Mouse (Mus musculus) CD4-positive, CD25-positive, alpha-beta regulatory T cell, adult 4 months (primary cell): ENCODE data around the gene Ormdl3. TPM values are rescaled to one million over a fixed set of nuclear protein-coding genes. Genes with fewer than 3 reads are reported as not detected.
"Not testable (repeated sequence)": the region's sequence is repeated elsewhere in the genome, so short reads cannot be mapped to it uniquely, and the experiment has no call there.

Source experiments
- ATAC-seq: one replicate; pipeline ENCODE4 v1.8.0; 2017
- polyA plus RNA-seq, 2 experiments: library from polyadenylated mRNA; unstranded; fragments of 100-300 nt; shearing (Covaris generic); gene quantifications; one replicate each; pipeline ENCODE4 v1.2.1; 2017

Gene Ormdl3
- 10 to 100 TPM; 25.9 to 53.6 TPM for polyA plus RNA-seq

- peak; percentile 98 for ATAC-seq
Observed at GRCm38 (mm10) chr11:98586892-98587563, at the start of gene Ormdl3. Ormdl3 (minus strand) TSS chr11:98587368.

DNA sequence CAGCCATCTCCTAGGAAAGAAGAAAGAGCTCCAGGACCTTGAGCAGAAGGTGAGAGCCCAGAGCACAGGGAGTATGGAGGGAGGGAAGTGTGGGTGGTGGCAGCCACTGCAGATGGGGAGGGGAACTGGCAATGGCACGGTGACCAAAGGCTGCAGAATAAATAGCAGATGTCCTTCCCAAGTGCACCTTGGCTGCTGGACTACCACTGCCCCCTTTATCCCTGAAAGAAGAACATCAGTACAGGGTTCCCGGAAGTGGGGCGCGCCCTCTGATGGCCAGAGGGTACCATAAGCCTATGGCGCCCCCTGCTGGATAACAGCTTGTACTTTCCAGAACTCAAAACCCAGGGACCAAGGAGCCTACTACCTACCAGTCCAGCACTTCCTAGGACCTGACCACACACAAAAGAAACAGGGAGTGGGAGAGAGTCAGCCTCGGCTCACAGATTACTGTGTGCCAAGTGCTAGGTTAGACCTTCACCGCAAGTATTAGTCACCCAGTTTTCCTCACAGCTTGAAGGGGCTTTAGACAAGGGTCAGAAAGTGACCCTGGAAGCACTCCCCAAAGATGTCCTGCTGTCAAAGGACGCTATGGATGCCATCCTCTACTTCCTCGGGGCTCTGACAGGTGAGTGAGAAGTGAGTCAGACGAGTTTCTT lies 48.3 kb upstream of the Ormdl3 start:
- ATAC-seq = peak; percentile 68

DNA sequence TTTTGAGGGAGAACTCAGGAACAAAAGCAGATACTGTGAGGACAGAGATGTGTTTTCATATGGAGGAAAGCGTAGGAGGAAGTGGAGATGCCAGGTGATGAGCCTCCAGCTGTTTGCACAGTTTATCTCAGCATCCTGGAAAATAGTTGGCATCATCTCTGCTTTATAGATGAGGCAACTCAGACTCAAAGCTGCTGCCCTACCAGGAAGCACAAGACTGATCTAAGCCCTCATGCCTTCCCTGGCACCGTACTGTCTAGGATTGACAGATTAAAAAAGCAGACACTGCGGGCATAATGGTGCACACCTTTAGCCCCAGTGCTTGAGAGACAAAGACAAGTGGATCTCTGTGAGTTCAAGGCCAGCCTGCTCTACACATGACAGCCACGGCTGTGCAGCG lies 43.5 kb upstream of the Ormdl3 start:
- ATAC-seq = no peak

DNA sequence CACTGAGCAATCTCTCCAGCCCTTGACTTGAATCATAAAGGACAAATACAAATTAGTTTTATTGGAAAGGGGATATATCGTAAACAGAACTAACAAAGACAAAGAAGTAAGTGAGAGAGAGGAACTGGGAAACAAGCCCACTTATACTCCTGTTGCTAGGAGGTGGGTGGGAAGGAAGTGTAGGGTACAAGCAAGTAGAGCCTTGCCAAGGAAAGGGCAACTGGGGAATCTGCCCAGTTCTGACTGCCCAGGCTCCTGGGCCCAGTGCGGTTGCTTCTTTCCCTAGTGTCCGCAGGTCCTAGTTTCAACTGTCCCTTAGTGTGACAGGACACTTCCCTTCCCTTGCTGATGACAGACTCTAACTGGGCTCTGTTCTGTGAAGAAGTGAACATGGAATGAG lies 41.5 kb upstream of the Ormdl3 start:
- ATAC-seq = no peak

GRCm38 (mm10) chr11:98625611-98626410 lies 38.6 kb upstream of the Ormdl3 start, which contains the start of the genes Gm12355 and Gsdma3:
Gm12355 (minus strand) TSS chr11:98625661.
Gsdma3 (plus strand) TSS chr11:98626360.
- no peak for ATAC-seq

- ATAC-seq = not testable (repeated sequence)
Observed at GRCm38 (mm10) chr11:98624381-98624780, 37.2 kb upstream of the Ormdl3 start.

DNA sequence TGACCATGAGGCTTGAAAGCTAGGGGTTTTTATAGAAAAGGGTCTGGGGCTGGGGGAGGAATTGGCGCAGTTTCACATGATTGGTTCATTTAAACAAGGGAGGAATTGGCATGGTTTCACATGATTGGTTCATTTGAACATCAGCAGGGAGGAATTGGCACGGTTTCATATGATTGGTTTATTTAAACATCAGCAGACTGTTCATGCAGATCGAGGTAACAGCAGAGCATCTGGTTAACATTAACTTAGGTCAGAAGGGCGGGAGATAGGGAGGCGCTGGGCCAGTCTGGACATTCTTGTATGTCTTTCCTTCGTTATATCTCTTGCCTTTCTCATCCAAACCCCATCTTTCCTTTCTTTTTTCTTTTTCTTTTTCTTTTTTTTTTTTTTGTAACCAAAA lies 36.8 kb upstream of the Ormdl3 start:
- not testable (repeated sequence) for ATAC-seq

GRCm38 (mm10) chr11:98620791-98621190 lies 33.6 kb upstream of the Ormdl3 start:
- ATAC-seq = no peak

- peak; percentile 76 for ATAC-seq
Observed at GRCm38 (mm10) chr11:98606763-98607162, 19.6 kb upstream of the Ormdl3 start.

DNA sequence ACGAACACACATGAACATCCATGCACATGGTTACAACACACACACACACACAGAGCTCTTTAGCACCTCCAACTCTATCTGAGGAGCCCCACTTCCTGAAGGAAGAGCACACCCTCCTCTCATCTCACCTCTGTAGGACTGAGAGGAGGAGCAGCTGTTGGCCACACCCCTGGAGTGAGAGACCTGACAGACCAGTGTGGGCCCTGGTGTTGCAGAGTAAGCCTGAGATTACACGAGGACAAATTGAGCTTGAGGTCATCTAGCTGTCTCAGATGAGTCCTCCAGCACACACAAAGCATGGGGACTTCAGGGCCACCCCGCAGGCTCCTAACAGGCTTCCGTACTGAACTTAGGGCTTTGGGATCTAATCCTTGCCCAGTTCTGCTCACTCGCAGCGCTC lies 17.7 kb upstream of the Ormdl3 start:
- not testable (repeated sequence) for ATAC-seq

DNA sequence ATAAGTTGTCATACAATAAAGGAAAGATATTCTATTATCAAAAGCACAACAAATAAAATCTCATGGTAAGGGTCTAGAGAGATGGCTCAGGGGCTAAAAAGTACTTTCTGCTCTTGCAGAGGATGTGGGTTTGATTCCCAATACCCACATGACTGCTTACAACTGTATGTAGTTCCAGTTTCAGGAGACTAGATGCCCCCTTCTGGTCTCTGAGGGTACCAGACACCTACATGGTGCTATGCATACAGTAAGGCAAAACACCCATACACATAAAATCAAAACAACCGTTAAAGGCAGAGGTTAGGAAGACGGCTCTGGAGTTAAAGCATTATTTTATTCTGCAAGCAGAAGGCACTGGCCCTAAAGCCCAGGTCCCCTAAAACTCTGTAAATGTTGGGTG lies 16.8 kb upstream of the Ormdl3 start:
- ATAC-seq = no peak

GRCm38 (mm10) chr11:98602090-98602690 lies 15.0 kb upstream of the Ormdl3 start:
- no peak for ATAC-seq

DNA sequence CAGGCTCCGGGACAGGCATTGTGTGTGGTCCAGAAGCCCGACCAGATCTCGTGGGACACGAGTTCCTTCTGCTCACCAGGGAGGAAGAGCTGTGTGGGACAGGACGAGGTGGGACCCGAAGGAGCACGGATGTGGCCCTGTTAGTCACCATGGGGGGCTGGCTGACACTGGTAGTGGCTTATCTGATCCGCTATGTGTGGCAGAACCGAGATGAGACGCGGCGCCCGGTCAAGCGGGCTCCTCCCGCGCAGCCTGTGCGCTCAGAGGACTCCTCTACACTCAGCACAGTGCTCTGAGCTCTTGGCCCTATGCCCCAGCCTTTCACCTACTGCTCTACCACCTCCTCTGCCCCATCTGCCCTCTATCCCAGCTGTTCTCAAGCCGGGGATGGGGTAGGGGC lies 12.1 kb upstream of the Ormdl3 start:
- ATAC-seq = no peak

GRCm38 (mm10) chr11:98598851-98599290 lies 11.7 kb upstream of the Ormdl3 start:
- no peak for ATAC-seq

GRCm38 (mm10) chr11:98597991-98598390 lies 10.8 kb upstream of the Ormdl3 start, which contains the start of gene Lrrc3c:
Lrrc3c (plus strand) TSS chr11:98598291.
- no peak for ATAC-seq

DNA sequence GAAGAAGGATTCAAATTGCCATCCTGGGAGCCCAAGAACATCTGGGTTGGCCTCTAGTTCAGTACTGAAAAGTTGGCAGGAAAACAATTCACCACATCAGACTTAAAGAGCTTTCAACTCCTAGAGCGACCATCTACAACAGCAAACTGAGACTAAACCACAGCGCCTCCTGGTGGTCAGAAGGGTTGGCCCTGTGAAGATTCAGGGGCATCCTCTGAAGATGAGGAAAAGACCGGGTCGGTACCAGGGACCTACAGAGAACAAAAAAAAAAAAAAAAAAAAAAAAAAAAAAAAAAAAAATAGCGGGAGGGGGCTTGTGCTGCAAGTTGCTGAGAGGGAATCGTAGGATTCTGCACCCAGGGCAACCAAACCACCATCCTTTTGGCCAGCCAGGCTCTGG lies 10.2 kb upstream of the Ormdl3 start:
- ATAC-seq = peak; percentile 91

GRCm38 (mm10) chr11:98595955-98596354 lies 8.8 kb upstream of the Ormdl3 start:
- peak; percentile 26 for ATAC-seq

DNA sequence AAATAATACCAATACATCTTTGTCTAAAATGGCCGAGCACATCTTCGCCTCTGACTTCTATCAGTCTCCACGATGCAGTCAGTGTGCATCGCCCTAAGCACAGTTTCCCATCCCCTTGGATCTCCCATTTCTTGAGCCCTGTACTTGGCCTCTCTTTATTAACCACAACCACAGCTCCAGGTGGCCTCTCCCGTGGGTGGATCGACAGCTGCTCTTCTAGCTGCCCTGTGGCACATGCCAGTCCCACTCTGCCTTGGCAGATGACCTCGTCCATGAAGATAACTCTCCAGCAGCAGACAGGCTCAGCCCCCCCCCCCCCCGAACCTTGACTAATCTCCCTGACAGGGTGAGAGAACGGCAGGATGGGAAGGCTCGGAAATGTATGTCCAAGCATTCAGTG lies 8.3 kb upstream of the Ormdl3 start:
- no peak for ATAC-seq

DNA sequence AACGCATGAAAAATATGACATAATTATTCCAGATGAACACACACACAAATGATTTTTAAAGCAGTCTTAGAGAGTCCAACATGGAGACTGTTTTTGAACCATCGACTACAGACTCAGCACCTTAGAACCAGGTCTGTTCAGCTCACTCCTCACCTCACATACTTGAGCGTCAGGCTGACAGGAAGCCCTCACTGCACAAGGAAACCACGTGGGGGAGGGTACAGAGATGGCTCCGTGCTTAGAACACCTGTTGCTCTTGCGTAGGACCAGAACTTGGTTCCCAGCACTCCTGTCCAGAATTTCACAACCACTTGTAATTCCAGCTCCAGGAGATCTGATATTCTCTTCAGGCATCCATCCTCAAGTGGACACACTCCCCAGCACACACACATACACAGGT lies 7.9 kb upstream of the Ormdl3 start:
- ATAC-seq = peak; percentile 57

DNA sequence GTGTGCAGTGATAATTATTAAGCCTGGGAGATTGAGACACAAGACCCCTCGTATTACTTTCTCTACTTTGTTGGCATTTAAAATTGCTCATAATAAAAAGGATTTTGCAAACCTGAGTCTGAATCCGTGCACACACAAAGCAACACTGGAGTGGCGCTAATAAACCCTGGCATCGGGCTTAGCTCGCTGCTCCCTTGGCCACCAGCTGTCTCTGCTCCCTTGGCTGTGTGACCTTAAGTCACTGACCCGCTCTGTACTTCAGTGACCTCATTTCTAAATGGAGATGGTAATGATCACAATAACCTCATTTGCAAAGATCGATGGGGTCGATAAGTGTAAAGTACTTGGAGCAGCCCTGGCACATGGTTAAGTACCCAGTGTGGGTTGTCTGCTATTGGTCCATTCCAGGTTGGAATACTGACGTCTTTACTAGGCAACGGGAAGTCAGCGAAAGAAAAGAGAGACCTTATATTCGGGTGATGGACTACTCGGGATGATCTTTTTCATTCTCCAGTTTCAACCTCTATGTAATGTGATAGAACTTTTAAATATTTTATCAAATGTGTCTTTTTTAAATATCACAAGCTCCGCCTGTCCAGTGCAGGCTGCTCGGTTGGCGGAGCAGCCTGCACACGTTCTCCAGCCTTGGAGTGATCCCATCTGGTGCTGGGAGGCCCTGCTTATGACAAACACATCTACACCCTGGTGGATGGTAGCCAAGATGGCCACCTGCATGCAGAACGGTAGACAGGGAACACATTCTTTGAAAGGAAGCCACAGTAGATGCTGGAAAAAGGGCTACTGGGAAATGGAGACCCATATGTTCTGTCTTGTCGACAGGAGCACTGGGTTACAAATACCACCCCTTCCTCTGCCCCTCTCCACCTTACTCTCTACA lies 3.6 kb upstream of the Ormdl3 start:
- no peak for ATAC-seq

- no peak for ATAC-seq
Observed at GRCm38 (mm10) chr11:98589306-98589705, 2.1 kb upstream of the Ormdl3 start.

DNA sequence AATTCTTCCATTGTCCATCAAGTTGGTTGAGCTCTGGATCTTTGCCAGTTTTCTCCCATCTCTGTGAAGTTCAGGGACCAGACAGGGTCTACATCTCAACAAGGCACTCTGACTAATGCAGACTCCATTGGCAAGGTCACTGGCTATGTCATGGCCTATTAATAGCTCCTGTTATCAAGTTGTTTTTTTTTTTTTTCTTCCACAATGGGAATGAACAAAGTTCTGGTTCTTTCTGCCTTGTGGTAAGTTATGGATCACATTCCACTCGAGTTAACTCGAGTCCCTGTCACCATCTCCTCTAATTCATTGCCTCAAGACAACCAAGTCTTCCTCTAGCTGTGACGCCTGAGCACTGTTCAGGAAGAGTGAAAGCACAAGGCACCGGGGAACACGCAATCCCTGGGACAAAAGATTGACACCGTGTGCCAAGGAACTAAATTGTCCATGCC lies 1.7 kb upstream of the Ormdl3 start:
- no peak for ATAC-seq
